Mouse (Mus musculus) stomach, postnatal 0 days (tissue): ENCODE measurements around the gene Capn5.

Experiments used
- CTCF ChIP-seq: IDR thresholded peaks from 2 replicates; pipeline ENCODE4 v1.5.1; 2016; ENCODE audit warnings: antibody characterized with exemption, low read depth, mild to moderate bottlenecking, moderate library complexity
- EP300 ChIP-seq: optimal IDR thresholded peaks from 2 replicates; pipeline ENCODE3; 2016; ENCODE audit warnings: antibody characterized with exemption

- TF ChIP-seq EP300 (no peak), CTCF (no peak)
These were observed 69.2 kb downstream of the Capn5 start for GRCm38 (mm10) chr7:98108636-98109430.
